Mouse (Mus musculus): ENCODE measurements at regions not wholly inside any gene's neighbourhood (a gene's known extent, or its start where the extent isn't known, plus 50 kb on each side); places are given as distances from the start of the nearest gene placed in this dataset.

- no peaks in the 10 kb centered on the region for H3K9me3 ChIP-seq (replicated peaks)
- H3K4me1 ChIP-seq, result no peaks in the 10 kb centered on the region
- no peaks in the 10 kb centered on the region for H3K27me3 ChIP-seq
- no peaks in the 10 kb centered on the region for H3K36me3 ChIP-seq
- no peak overlapping the region for H3K4me3 ChIP-seq (replicated peaks)
- H3K4me2 ChIP-seq (replicated peaks), result no peak overlapping the region
- no peak overlapping the region for H3K27ac ChIP-seq (replicated peaks)
- no peak overlapping the region for H3K9ac ChIP-seq
- ATAC-seq (ENCODE audit: insufficient number of reproducible peaks, low FRiP score, low TSS enrichment, low read depth), result no peak
Measured at GRCm38 (mm10) chr3:38036131-38036530, 311.8 kb upstream of the Gm5148 start.

DNA sequence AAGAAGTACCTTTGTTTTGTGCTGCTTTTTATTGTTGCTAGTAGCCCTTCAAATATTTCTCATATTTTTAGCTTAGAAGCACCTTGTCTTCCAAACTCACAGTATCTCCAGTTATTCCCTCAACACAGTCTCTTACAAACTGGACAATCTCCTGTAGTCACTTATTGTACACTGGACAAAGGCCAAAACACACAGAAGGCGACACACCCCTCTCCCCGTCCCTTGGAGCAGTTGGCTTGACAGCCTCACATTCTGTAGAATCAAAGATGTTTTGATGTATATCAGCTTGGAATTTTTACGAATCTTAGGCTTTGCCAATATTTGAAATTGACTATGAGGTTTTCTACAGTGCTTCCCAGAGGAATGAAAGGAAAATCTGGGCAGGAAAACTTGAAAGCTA is 309.8 kb upstream of the Gm5148 start:
- ATAC-seq (ENCODE audit: insufficient number of reproducible peaks, low FRiP score, low TSS enrichment, low read depth), result no peak
- H3K9ac ChIP-seq, result no peak overlapping the region
- H3K4me3 ChIP-seq (replicated peaks), result no peak overlapping the region
- H3K27me3 ChIP-seq, result no peaks in the 10 kb centered on the region
- H3K36me3 ChIP-seq, result no peaks in the 10 kb centered on the region
- no peaks in the 10 kb centered on the region for H3K4me1 ChIP-seq
- H3K4me2 ChIP-seq (replicated peaks), result no peak overlapping the region
- no peaks in the 10 kb centered on the region for H3K9me3 ChIP-seq (replicated peaks)
- WGBS, result 47% methylated on average over 3 of the region's 3 CpGs
- no peak overlapping the region for H3K27ac ChIP-seq (replicated peaks)

DNA sequence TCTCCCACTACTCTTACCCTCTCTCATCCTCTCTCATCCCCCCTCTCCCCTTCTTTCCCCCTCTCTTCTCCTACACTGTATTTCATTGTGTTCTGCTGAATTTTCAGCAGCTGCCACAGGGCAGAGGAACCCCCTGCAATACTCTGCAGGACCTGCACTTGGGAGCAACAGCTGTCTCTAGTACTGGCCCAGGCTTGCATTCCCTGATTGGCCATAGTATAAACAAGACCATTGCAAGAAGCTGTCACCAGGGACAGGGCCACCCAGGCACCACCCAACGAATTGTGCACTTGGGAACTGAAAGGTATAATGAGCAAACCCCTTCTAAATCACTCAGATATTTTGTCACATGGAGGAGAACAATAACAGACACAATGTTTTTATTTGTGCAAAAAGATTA is 290.5 kb upstream of the Gm5148 start:
- no peaks in the 10 kb centered on the region for H3K9me3 ChIP-seq (replicated peaks)
- no peak overlapping the region for H3K4me3 ChIP-seq (replicated peaks)
- peak; percentile 71 for ATAC-seq (ENCODE audit: insufficient number of reproducible peaks, low FRiP score, low TSS enrichment, low read depth)
- peaks cover 15% of the 10 kb centered on the region for H3K4me1 ChIP-seq
- WGBS, result 46% methylated on average over 1 of the region's 1 CpGs
- H3K4me2 ChIP-seq (replicated peaks), result no peak overlapping the region
- no peak overlapping the region for H3K9ac ChIP-seq
- H3K36me3 ChIP-seq, result no peaks in the 10 kb centered on the region
- H3K27me3 ChIP-seq, result no peaks in the 10 kb centered on the region
- H3K27ac ChIP-seq (replicated peaks), result peak overlapping the region; percentile 70

- 0 out of 2 replicates have a peak, but pooled peaks have one; percentile 51 for ATAC-seq (ENCODE audit: insufficient number of reproducible peaks, low FRiP score, low TSS enrichment, low read depth)
- Histone ChIP-seq H3K4me3 (replicated peaks) (no peak overlapping the region), H3K9me3 (replicated peaks) (no peaks in the 10 kb centered on the region), H3K9ac (no peak overlapping the region), H3K27ac (replicated peaks) (no peak overlapping the region), H3K27me3 (no peaks in the 10 kb centered on the region), H3K4me2 (replicated peaks) (no peak overlapping the region), H3K4me1 (peaks cover 8% of the 10 kb centered on the region; the same call in 1 of the 2 replicates), H3K36me3 (no peaks in the 10 kb centered on the region)
- 30% methylated on average over 4 of the region's 4 CpGs for WGBS
Measured at GRCm38 (mm10) chr3:38009168-38009567, 284.9 kb upstream of the Gm5148 start.

- no peak for ATAC-seq (ENCODE audit: insufficient number of reproducible peaks, low FRiP score, low TSS enrichment, low read depth)
- no peak overlapping the region for H3K9ac ChIP-seq
- H3K4me3 ChIP-seq (replicated peaks), result no peak overlapping the region
- peaks cover 8% of the 10 kb centered on the region; the same call in 1 of the 2 replicates for H3K4me1 ChIP-seq
- 74% methylated on average over 7 of the region's 7 CpGs for WGBS
- H3K27me3 ChIP-seq, result no peaks in the 10 kb centered on the region
- no peak overlapping the region for H3K4me2 ChIP-seq (replicated peaks)
- H3K36me3 ChIP-seq, result no peaks in the 10 kb centered on the region
- no peak overlapping the region for H3K27ac ChIP-seq (replicated peaks)
- no peaks in the 10 kb centered on the region for H3K9me3 ChIP-seq (replicated peaks)
Measured at GRCm38 (mm10) chr3:38008321-38008720, 284.0 kb upstream of the Gm5148 start.

DNA sequence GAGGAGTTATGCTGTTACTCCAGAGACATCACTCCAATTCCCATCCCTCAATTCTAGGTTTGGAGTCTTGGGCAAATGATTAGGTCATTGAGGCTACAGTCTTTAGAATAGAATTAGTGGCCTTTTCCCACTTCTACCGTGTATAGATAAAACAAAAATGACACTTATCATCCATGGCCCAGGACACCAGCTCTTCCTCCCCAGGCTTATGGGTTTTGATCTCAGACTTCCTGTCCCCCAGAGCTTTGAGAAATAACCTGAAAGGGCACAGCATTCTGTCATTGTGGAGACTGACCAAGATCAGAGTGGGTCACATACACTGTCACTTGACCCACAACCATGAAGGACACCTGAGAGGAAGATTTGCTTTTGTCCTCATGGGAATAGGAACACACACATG is 283.3 kb upstream of the Gm5148 start:
- Histone ChIP-seq H3K4me3 (replicated peaks) (no peak overlapping the region), H3K9ac (no peak overlapping the region), H3K4me1 (peaks cover 8% of the 10 kb centered on the region; the same call in 1 of the 2 replicates), H3K4me2 (replicated peaks) (no peak overlapping the region), H3K27ac (replicated peaks) (no peak overlapping the region), H3K9me3 (replicated peaks) (no peaks in the 10 kb centered on the region), H3K36me3 (no peaks in the 10 kb centered on the region), H3K27me3 (no peaks in the 10 kb centered on the region)
- WGBS, result 69% methylated on average over 1 of the region's 1 CpGs
- ATAC-seq (ENCODE audit: insufficient number of reproducible peaks, low FRiP score, low TSS enrichment, low read depth), result no peak

GRCm38 (mm10) chr3:38002275-38002674 is 278.0 kb upstream of the Gm5148 start:
- H3K9ac ChIP-seq, result no peak overlapping the region
- no peak overlapping the region for H3K27ac ChIP-seq (replicated peaks)
- ATAC-seq (ENCODE audit: insufficient number of reproducible peaks, low FRiP score, low TSS enrichment, low read depth), result no peak
- H3K4me2 ChIP-seq (replicated peaks), result no peak overlapping the region
- no peak overlapping the region for H3K4me3 ChIP-seq (replicated peaks)
- no peaks in the 10 kb centered on the region for H3K27me3 ChIP-seq
- no peaks in the 10 kb centered on the region for H3K9me3 ChIP-seq (replicated peaks)
- H3K36me3 ChIP-seq, result no peaks in the 10 kb centered on the region
- WGBS, result 69% methylated on average over 10 of the region's 10 CpGs
- H3K4me1 ChIP-seq, result no peaks in the 10 kb centered on the region

DNA sequence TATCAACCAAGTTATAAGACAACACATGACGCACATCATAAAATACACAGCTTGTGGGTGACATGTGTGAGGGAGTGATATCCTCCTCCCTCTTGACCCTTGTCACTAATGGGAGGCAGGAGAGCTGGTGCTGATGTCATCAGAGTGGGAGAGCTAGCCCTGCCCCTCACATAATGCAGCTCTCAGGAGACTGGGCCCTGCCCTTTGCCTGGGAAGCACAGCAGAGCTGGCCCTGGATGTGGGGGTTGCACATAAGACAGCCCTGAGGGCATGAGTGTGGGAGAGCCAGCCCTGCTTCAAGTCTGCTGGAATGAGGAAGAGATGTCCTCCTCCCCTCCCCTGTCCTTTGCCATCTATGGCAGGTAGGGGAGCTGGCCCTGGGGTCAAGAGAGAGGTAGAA is 275.5 kb upstream of the Gm5148 start:
- no peaks in the 10 kb centered on the region for H3K27me3 ChIP-seq
- 88% methylated on average over 1 of the region's 1 CpGs for WGBS
- no peak for ATAC-seq (ENCODE audit: insufficient number of reproducible peaks, low FRiP score, low TSS enrichment, low read depth)

DNA sequence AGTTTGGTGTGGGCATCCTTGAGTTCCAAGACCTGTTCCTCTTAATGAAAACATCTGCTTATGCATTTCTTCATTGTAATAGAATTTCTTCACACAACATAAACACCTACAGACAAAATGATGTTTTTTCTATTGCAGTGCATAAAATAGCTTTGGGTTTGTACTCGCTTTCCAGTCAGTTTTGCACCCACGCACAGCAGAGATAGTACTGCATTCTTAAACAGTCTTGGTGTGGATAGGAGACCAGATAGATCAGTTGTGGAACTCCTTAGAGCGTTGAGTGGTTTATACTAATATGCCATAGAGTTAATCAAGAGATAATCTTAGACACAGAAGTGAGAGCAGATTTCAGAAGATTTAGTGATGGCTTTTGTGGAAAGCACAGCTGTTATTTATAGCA is 273.7 kb upstream of the Gm5148 start:
- WGBS, result 78% methylated on average over 3 of the region's 3 CpGs
- no peak overlapping the region for H3K9ac ChIP-seq
- no peak overlapping the region for H3K27ac ChIP-seq (replicated peaks)
- H3K4me3 ChIP-seq (replicated peaks), result no peak overlapping the region
- no peak overlapping the region for H3K4me2 ChIP-seq (replicated peaks)
- ATAC-seq (ENCODE audit: insufficient number of reproducible peaks, low FRiP score, low TSS enrichment, low read depth), result no peak
- H3K36me3 ChIP-seq, result no peaks in the 10 kb centered on the region
- no peaks in the 10 kb centered on the region for H3K9me3 ChIP-seq (replicated peaks)
- no peaks in the 10 kb centered on the region for H3K4me1 ChIP-seq
- H3K27me3 ChIP-seq, result no peaks in the 10 kb centered on the region

More for the DNA sequence above, 275.5 kb upstream of the Gm5148 start:
- Histone ChIP-seq H3K4me3 (replicated peaks) (no peak overlapping the region), H3K9ac (no peak overlapping the region), H3K27ac (replicated peaks) (no peak overlapping the region), H3K4me2 (replicated peaks) (no peak overlapping the region), H3K36me3 (no peaks in the 10 kb centered on the region), H3K9me3 (replicated peaks) (no peaks in the 10 kb centered on the region), H3K4me1 (no peaks in the 10 kb centered on the region)

DNA sequence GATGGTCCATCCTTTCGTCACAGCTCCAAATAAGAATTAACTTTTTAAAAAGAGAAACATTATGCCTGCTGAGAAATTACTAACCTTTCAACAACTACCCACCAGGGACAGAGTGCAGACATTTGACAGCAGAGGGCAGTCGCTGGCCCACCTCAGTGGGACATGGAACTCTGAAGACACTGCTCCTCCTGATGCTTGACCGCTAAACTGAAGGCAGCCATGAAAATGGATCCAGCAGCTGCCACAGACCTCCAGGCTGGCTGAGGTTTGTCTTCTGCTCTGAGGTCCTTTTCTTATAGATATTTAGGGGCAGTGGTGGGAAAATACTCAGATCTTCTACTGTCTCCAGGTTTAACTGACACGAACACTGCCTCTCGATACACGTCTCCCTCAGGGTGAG is 265.7 kb upstream of the Gm5148 start:
- H3K36me3 ChIP-seq, result no peaks in the 10 kb centered on the region
- H3K27ac ChIP-seq (replicated peaks), result no peak overlapping the region
- no peaks in the 10 kb centered on the region for H3K27me3 ChIP-seq
- H3K4me2 ChIP-seq (replicated peaks), result no peak overlapping the region
- H3K4me1 ChIP-seq, result 0 out of 2 replicates have a peak, but pooled peaks cover 6% of the 10 kb centered on the region
- 94% methylated on average over 6 of the region's 6 CpGs for WGBS
- H3K4me3 ChIP-seq (replicated peaks), result no peak overlapping the region
- H3K9me3 ChIP-seq (replicated peaks), result no peaks in the 10 kb centered on the region
- H3K9ac ChIP-seq, result no peak overlapping the region
- no peak for ATAC-seq (ENCODE audit: insufficient number of reproducible peaks, low FRiP score, low TSS enrichment, low read depth)

DNA sequence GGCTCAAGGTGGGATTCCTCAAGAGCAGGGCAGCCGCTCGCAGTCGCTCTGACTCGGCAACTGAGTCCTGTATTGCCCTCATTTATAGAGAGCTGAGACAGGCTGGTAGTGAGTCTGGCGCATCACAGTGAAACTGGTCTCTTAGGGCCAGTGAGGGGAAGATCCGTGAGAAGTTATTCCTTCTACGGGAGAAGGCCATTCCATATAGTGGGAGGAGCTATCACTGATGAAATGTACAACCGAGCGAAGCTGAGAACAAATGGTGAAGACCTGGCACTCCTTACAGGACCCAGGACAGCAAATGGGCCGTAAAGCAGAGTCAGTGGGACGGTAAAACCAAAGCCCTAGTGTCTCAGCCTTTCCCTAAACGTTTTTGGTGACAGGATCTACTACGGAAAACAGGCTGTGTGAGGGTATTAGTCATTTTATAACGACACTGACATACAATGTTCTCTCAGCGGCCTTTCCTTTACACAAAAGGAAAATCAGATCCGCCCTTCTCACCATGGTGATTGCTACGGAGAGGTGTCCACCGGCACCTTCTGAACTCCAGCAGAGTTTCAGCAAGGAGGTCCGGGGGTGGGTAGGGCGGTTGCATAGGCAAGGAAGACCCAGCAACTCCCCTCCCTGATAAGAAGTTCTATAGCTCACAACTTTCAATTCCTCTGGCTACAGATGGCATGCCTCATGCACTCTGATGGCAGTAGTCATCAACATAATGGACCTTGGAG is 263.6 kb upstream of the Gm5148 start:
- 80% methylated on average over 20 of the region's 20 CpGs for WGBS
- Histone ChIP-seq H3K27me3 (no peaks in the 10 kb centered on the region), H3K27ac (replicated peaks) (no peak overlapping the region), H3K4me1 (0 out of 2 replicates have a peak, but pooled peaks cover 6% of the 10 kb centered on the region), H3K4me3 (replicated peaks) (no peak overlapping the region), H3K9me3 (replicated peaks) (no peaks in the 10 kb centered on the region), H3K4me2 (replicated peaks) (no peak overlapping the region), H3K9ac (no peak overlapping the region), H3K36me3 (no peaks in the 10 kb centered on the region)
- ATAC-seq (ENCODE audit: insufficient number of reproducible peaks, low FRiP score, low TSS enrichment, low read depth), result no peak
